Mouse (Mus musculus): ENCODE data around the gene Nr1h2.

The Nr1h2 gene

DNA sequence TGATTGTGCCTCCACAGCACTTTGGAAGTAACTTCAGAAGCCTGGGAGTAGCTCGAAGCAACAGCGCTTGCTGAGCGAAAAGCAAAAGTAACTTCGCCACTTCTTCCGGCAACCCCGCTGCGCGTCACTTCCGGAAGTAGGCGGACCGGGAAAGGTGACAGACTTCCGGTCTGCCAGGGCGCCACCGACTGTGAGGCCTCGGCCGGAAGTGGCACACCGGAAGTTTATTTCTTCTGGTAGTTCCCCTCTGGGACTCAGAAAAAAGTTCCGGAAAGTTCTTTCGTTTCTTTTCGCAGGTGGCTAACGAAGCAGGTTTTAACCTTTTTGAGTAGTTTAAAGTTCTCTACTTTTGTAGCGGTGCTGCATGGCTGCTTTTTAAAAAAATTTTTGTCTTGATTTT lies at the start of gene Nr1h2:
Gene Nr1h2 (minus strand): TSS at position 126 of the 400 bp plus-strand sequence.
- peak; percentile 97 for DNase-seq

DNA sequence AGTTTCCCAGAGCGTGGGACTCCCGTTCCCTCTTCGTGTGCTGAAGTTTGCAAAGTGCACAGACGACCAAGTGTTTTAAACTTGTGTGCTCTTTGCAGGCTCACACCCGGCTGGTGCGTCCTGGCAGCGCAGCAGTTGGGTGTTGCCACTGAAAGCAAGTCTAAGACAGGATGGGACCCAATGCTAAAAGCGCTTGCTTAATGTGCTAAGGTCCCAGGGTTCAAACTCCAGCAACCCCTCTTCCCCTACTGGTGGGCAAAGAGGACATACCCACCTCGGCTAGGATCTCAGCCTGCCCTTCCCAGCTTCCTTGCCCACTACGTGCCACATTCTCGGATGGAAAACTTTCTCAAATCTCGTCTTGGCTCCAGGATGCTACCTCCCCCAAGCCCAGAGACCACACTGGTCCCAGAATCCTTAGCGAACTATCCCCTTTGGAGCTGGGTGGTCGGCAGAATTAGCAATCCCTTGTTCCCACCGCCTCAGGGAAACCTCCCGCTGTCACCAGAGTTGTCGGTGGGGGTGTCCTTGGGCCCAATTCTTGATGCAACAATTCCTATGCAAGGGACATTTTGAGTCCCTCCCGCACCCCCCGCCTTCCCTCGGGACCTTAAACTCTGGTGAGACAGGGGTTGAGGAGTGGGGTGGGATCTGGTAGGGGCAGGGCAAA lies 49.6 kb upstream of the Nr1h2 start:
- DNase-seq, result no peak

DNA sequence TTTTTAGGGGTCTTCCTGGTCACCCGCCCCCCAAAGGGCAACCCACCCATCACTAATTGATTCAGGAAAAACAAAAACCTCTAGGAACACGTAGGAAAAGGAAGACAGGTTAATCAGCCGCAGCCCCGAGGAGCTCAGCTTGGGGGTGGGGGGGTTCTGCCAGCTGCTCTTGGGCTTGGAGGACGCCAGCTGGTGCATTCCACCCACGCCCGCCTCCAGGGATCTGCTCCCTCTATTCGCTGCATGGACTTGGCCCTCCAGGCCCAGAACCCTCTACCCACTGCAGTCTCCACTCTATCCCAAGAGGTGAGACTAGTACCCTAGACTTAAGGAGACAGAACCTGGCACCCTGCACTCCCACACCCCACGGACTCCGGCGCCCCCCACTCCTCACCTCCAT lies 48.7 kb upstream of the Nr1h2 start:
- peak; percentile 90 for DNase-seq

DNA sequence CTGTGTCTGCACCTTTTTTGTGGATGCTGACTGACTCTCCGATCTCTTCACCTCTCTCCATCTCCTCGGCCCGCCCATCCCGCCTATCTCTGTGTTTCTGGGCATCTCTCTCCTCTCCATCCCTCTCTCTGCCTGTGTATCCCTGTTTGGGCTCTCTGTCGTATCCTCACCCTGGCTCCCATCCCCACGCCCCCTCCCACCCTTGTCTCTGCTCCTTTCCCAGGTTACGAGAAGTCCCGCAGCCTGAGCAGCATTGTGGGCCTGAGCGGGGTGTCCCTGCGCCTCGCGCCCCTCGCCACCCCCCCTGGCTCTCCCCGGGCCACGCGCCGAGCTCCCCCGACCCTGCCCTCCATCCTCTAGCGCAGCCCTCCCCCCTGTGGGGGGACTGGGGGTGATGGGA lies 47.9 kb upstream of the Nr1h2 start:
- no peak for DNase-seq

DNA sequence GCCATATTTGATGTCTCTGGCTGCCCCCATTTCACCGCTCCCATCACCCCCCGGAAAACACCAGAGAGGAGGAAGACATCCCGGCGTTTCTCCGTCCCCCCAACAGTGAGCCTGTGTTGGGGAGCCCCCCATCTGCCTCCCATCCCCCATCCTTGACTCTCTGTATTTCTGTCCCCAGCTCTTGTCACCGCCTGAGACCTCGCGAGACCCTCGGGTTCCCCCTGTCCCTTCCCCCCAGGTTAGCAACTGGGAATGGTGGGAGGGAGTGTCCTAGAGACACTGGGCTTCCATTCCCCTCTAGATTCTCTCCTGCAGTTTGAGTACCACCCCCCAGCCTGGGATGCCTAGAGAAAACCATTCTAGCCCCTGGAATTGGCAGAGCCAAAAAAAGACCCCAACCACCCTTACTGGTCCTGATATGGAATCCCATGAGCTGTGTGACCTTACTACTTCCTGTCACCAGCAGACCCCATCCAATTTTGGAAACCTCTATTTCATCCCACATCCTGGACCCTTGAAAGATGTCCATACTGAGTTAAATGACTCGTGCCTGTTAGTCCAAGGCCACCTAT lies 47.0 kb upstream of the Nr1h2 start:
- DNase-seq, result no peak

DNA sequence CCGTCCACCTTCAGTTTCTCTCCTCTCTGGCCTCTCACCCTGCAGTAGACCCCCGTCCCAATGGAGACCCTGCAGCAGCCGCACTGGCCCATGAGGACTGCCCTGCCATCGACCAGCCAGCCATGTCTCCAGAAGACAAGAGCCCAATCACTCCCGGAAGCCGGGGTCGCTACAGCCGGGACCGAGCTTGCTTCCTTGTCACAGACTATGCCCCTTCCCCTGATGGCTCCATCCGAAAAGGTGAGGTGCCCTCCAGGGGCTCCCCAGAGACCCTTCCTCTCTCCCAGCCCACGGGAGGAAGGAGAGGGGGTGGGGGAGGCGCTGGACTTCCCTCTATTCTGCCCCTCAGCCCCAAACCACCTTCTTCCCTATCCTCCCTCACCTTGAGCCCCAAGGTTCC lies 44.6 kb upstream of the Nr1h2 start:
- DNase-seq, result no peak

DNA sequence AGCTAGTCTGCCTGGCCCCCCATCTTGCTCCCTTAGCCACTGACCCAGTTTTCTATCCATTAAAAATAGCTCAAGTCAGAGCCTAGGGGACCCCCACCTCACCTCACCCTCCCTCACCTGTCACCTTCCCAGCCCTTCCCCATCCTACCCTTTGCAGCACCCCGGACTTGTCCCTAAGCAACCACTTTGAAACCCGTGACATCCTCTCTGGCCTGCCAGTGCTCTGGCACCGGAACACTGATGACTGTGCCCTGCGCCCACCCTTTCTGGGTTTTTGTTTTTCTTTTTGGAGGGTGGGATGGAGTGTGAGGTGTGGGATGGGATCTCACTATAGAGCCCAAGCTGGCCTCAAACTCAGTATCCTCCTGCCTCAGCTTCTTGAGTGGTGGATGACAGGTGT lies 43.9 kb upstream of the Nr1h2 start:
- DNase-seq, result no peak

DNA sequence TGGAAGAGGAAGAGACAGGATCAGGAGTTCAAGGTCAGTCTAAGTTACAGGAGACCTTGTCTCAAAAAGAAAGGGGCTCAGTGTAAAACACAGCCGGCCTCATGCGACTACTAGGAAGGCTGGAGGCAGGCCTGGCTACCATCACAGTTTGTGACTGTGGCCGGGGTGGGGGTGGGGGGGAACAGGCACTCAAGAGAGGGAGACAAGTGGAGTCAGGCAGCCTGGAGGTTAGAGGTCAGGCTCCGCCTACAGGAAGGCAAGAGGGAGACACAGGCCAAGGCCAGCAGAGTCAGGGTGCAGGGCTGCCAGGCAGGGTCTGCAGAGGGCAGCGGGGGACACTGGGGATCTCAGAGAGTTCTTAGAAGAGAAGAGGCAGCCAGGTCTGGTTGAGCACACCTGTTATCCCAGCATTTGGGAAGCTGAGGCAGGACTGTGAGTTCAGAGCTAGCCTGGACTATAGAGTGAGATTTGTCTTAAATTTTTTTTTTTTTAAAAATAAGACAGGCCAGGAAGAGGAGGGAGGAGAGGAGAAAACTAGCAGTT lies 43.3 kb upstream of the Nr1h2 start:
- DNase-seq, result no peak

DNA sequence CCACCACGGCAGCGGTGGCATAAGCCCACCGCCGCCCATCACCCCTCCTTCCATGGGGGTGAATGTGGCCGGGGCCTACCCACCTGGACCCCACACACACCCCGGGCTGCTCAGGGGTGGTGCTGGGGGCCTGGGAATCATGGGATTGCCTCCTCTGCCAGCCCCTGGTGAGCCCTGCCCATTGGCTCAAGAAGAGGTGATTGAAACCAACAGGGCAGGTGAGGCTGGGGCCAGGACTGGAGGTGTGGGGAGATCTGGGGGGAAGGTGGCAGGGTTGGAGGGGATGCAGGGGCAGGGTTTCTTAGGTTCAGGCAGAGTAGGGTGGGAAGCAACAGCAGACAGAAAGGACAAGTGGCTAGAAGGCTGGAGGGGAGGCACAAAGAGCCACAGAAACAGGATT lies 42.3 kb upstream of the Nr1h2 start:
- DNase-seq, result no peak

DNA sequence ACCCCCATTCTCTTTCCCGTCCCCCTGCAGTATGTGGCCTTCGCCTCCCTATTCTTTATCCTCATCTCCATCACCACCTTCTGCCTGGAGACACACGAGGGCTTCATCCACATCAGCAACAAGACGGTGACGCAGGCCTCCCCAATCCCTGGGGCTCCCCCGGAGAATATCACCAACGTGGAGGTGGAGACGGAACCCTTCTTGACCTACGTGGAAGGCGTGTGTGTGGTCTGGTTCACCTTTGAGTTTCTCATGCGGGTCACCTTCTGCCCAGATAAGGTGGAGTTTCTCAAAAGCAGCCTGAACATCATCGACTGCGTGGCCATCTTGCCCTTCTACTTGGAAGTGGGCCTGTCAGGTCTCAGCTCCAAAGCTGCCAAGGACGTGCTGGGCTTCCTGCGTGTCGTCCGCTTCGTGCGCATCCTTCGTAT lies 41.4 kb upstream of the Nr1h2 start:
- no peak for DNase-seq

DNA sequence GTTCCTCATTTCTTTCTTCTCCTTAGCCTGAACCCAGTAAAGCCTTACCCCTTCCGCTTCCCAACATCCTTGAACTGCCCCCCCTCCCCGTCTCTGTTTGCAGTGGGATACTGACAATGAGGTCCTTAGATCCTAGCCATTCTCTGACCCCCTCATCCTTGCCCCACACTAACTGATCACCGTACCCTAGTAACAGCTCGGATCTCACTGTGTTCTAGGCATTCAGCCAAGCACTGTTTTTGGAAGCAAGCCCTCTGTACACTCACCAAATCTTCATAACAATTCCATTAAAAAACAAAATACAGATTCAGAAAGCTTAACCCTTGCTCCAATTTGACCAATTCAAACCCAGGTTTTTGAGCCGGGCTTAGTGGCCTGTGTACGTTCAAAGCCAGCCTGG lies 40.5 kb upstream of the Nr1h2 start:
- no peak for DNase-seq

DNA sequence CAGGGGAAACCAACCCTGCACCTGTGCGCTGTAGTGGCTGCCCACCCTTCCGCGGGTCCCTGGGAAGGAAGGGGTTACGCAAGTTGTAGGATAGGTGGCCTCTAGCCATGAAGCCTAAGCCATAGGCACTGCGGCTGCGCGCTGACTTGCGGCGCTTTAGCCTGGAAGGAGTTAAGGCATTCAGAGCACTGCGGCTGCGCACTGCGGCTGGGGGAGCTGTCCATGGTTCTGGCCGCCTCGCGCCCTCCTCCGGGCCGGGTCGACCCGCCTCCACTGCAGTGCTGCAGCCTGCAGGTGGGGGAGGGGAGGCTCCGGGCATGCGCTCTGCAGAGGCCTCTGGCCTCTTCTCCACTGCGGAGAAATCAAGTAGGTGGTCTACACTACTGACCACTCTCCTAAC lies 40.0 kb upstream of the Nr1h2 start:
- DNase-seq, result peak; percentile 89

DNA sequence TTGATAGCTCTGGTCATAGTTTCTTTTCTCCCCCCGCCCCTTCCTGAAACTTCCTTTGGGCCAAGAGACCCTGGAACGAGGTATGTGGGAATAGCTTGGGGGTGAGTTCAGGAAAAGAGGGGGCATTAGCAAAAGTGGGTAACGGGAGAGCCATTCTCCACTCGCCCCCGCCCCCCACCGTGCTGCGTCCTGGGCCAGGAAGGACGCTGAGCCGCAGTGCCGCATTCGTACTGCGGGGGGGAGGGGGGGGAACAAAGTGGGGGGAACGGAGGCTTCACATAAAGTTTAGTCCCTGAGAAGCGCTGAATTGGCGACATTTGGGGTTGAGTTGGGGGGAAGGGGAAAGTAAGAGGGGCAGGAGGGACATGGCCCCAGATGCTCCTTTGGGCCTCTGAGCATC lies 39.3 kb upstream of the Nr1h2 start:
- no peak for DNase-seq

DNA sequence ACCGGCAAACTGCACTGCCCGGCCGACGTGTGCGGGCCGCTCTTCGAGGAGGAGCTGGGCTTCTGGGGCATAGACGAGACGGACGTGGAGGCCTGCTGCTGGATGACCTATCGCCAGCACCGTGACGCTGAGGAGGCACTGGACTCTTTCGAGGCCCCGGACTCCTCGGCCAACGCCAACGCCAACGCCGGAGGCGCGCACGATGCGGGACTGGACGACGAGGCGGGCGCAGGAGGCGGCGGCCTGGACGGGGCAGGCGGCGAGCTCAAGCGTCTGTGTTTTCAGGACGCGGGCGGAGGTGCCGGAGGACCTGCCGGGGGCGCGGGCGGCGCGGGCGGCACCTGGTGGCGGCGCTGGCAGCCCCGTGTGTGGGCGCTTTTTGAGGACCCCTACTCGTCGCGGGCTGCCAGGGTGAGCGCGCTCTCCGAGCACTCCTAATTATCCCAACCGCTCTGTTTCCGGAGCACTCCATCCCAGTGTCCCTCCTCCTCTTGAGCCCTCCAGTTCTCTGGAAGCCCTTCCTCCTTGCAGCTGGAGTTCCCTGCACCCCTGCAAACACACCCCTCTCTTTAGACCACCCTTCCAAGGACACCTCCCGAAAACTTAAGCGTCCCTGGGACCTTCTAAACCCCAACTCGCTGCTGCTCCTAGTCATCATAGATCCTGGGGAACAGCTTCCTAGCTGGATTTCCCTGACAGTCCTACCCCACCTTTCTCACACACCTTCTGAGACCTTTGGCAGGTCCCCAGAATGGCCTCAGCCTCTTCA lies 37.8 kb upstream of the Nr1h2 start:
- DNase-seq, result no peak

DNA sequence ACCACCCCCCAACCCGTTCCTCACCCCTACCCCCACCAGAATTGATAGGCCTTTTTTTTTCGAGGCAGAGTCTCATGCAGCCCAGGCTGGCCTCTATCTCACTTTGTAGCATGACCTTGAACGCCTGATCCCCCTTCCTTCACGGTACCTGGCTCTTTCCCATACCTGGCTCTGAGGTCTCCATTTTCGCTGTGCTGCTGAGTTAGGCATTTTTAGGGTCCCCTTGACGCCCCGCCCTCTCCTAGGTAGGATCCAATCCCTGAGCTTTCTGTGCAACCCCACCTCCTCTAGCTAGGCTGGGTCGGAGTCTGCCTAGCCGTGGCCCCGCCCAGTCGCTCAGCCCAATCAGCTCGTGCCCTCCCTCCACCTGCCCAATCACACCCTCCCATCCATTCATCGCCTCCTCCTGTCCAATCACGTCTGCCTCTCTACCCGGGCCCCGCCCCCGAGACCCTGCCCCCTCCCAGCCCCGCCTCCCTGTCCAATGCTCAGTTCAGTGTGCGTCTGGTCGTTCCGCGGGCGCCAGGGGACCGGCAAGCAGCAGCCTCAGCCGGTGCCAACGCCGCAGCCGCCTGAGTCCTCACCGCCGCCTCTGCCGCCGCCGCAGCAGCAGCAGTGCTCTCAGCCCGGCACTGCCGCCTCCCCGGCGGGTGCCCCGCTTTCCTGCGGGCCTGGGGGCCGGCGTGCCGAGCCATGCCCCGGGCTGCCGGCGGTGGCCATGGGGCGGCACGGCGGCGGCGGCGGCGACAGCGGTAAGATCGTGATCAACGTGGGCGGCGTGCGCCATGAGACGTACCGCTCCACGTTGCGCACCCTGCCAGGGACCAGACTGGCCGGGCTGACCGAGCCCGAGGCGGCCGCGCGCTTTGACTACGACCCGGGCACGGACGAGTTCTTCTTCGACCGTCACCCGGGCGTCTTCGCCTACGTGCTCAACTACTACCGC lies 36.9 kb upstream of the Nr1h2 start, which contains the start of gene Kcnc3:
Gene Kcnc3 (plus strand): TSS at position 263 of the 946 bp plus-strand sequence.
- DNase-seq, result peak; percentile 97

DNA sequence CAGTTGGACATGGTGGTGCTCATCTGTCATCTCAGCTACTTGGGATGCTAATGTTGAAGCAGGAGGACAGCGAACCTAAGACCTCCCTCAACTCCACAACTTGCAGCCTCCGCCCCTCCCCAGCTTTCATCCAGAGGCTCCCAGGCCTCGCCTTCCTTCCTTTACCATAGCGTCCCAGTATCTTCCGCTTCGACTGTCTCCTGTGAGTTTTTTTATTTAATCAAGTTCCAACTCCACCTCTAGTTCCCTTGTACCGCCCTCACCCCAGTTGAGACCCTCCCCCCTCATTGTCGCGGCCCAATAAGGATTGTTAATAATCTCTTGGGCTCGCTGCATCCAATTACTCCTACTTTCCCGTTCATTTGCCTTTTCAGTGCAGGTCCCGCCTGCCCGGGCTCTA lies 36.2 kb upstream of the Nr1h2 start:
- DNase-seq, result no peak

DNA sequence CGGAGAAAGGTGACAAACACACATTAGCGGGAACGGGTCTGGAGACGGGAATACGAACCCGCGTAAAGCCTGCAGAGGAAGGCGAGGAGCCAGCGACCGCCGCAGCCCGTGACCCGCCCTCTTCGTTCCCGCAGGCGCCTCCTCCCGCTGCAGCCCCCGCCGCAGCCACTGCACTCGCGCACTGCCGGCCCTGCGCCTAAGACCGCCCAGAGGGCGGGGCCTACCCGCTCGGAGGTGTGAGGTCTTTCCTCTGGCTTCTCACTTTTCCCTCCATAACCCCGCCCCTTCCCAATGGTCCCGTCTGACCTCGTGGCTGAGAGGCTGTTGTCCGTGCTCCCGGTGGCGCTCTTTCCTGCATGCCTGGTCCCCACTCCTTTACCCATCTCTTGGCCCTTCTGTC lies 35.4 kb upstream of the Nr1h2 start:
- DNase-seq, result peak; percentile 88

DNA sequence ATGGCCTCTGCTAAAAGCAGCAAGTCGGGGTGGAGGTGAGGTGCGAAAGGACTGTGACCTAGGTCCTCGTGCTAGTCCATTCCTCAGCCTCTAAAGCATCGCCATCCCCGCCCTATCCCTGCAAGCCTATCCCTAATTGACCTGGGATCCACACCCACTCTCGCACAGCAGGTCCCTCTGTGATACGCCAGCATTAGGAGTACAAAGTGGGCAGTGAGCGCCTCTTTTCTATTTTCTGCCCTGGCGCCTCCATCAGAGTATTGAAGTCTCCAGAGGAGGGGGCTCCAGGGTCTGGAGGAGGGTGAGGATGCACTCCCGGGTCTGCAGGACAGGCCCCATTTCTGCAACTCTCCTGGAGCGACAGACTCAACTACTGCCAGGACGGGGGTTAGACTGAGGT lies 34.6 kb upstream of the Nr1h2 start:
- DNase-seq, result no peak

DNA sequence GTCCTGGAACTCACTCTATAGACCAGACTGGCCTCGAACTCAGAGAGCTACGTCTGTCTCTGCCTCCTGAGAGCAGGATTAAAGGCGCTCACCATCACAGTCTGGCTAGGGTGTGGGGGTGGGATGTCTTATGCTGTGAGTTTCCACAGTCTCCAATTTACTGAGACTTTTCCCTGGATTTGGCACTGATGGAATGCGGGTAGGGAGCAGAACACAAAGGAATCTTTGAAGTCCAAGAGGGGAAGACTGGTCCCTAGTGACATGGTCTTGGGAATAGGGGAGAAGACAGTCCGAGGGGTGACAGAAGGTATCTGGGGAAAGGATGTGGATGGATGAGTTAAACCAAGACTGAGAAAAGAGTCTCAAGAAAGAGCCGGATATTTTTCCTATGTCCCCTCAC lies 33.9 kb upstream of the Nr1h2 start:
- no peak for DNase-seq

DNA sequence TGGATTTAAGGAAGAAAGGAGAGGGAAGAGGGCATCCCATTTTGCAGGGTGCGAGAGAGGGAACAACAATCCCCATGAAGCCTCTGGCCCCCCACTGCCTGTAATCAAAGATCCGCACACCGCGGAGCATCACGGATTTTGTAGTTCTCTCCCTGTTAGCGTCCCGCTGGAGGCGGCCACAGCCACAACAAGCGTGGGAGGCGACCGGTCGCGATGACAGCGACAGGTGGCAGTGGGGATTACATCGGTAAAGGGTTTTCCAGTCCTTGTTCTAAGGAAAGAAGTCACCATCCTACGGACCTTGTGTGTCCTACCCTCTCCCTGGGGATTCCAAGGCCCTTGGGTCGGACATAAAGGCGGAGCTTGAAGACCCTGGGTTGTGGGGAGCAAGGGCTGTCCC lies 33.2 kb upstream of the Nr1h2 start:
- peak; percentile 89 for DNase-seq

DNA sequence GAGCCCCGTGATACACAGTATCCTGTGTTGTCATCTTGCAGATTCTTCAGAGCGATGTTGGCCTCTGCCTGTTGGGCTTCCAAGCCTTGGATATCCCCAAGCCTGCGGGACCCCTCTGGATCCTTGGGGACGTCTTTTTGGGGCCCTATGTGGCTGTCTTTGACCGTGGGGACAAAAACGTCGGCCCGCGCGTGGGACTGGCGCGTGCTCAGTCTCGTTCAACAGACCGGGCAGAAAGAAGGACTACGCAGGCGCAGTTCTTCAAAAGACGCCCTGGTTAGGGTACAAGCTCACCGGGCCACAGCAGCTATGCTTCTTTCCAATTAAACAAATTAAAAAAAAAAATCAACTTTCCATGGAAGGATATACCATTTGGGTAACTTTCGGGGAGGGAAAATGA lies 32.8 kb upstream of the Nr1h2 start:
- DNase-seq, result peak; percentile 79

DNA sequence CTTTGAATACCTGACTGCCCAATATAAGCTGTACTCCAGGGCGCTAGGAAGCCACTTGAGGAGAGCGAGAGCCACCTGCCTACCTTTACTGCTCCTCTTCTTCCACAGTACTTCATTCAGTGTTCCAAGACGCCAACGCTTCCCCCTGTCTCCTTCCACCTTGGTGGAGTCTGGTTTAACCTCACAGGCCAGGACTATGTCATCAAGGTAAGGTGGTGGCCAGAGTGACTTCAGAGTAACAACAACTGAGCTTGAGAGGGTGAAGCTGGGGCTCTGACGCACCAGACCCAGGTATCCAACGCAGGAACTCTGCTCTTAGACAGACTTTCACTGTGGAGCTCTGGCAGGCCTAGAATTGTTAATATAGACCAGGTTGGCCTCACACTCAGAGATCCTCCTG lies 31.9 kb upstream of the Nr1h2 start:
- DNase-seq, result no peak

DNA sequence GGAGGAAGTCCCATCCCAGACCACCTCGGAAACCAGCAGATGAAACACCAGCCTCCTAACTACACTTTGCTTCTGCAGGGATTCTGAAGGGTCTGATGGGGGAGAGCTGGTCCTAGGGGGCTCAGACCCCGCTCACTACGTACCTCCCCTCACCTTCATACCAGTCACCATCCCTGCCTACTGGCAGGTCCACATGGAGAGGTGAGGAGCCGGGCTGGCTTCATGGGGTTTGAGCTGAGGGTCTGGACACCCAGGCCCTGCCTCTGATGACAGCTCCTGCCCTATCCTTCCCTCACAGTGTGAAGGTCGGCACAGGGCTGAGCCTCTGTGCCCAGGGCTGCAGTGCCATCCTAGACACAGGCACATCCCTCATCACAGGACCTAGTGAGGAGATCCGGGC lies 31.2 kb upstream of the Nr1h2 start:
- DNase-seq, result no peak

Measured in right cerebral cortex, adult 18-20 months (tissue).